Mouse (Mus musculus): Measurements from ENCODE around the gene Cacnb3. TPM values are rescaled to one million over a fixed set of nuclear protein-coding genes. Genes with fewer than 3 reads are reported as not detected.
A peak's percentile ranks its signal among the peaks of the same experiment; 100 is the strongest.

The Cacnb3 gene
- polyA plus RNA-seq, 1 experiment from 2014 or later: 113 TPM

- no peak overlapping the region for H3K27ac ChIP-seq
- H3K9me3 ChIP-seq (replicated peaks): no peaks in the 10 kb centered on the region
- no peak for ATAC-seq (ENCODE audit: low FRiP score)
- H3K27me3 ChIP-seq: no peaks in the 10 kb centered on the region
- H3K4me3 ChIP-seq: no peak overlapping the region
- peaks cover 98% of the 10 kb centered on the region for H3K36me3 ChIP-seq
- H3K4me2 ChIP-seq (replicated peaks): no peak overlapping the region
- H3K4me1 ChIP-seq: no peaks in the 10 kb centered on the region
- H3K9ac ChIP-seq: no peak overlapping the region
- WGBS: 91% methylated on average over 8 of the region's 8 CpGs
Observed at GRCm38 (mm10) chr15:98646737-98647136, 16.1 kb downstream of the Cacnb3 start.

DNA sequence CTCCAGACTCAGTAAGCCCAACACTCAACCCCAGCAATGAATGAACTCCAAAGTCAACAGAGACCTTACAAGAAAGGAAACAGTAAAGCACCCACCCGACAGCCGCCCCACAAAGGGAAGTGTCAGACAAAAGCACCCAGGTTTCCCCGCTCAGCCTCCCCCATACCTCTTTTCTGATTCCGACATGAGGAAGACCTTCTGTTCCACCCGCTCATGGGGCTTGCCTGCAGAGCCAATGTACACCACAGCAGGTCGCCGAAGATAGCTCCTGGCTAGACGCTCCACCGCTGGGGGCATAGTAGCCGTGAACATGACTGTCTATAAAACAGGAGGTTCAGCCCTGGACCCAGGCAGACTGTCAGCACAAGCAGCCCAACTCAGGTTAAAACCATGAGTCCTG lies 16.7 kb downstream of the Cacnb3 start:
- no peaks in the 10 kb centered on the region for H3K9me3 ChIP-seq (replicated peaks)
- H3K4me3 ChIP-seq: no peak overlapping the region
- H3K27ac ChIP-seq: no peak overlapping the region
- H3K36me3 ChIP-seq: peaks cover 98% of the 10 kb centered on the region
- no peak overlapping the region for H3K9ac ChIP-seq
- no peak for ATAC-seq (ENCODE audit: low FRiP score)
- 94% methylated on average over 10 of the region's 10 CpGs for WGBS
- no peaks in the 10 kb centered on the region for H3K27me3 ChIP-seq
- H3K4me2 ChIP-seq (replicated peaks): no peak overlapping the region
- no peaks in the 10 kb centered on the region for H3K4me1 ChIP-seq

DNA sequence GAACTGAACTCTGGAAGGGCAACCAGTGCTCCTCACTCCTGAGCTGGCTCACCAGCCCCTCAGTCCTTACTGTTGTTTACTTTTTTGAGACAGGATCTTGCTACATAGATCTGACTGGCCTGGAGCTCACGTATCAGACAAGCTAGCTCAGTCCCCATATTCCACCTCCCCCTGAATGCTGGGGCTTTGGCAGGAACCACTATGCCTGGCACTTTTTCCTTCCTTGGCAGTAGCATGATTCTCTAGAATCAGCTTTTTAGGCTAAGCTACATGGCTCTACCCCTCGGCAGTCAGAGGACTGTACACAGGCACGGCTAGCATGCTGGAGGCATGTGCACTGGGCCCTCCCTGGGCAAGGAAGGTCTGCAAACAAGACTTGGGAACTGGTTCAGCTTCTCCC lies 17.4 kb downstream of the Cacnb3 start:
- ATAC-seq (ENCODE audit: low FRiP score): no peak
- Histone ChIP-seq H3K36me3 (peaks cover 98% of the 10 kb centered on the region), H3K9ac (no peak overlapping the region), H3K27ac (no peak overlapping the region), H3K9me3 (replicated peaks) (no peaks in the 10 kb centered on the region), H3K4me1 (no peaks in the 10 kb centered on the region), H3K4me2 (replicated peaks) (no peak overlapping the region), H3K27me3 (no peaks in the 10 kb centered on the region), H3K4me3 (no peak overlapping the region)
- 99% methylated on average over 3 of the region's 3 CpGs for WGBS

- Histone ChIP-seq H3K4me2 (replicated peaks) (no peak overlapping the region), H3K9ac (no peak overlapping the region), H3K4me1 (no peaks in the 10 kb centered on the region), H3K27me3 (no peaks in the 10 kb centered on the region), H3K27ac (no peak overlapping the region), H3K4me3 (no peak overlapping the region), H3K9me3 (replicated peaks) (no peaks in the 10 kb centered on the region), H3K36me3 (peaks cover 96% of the 10 kb centered on the region)
- ATAC-seq (ENCODE audit: low FRiP score): no peak
- 94% methylated on average over 15 of the region's 15 CpGs for WGBS
Observed at GRCm38 (mm10) chr15:98651431-98651830, 20.8 kb downstream of the Cacnb3 start.

DNA sequence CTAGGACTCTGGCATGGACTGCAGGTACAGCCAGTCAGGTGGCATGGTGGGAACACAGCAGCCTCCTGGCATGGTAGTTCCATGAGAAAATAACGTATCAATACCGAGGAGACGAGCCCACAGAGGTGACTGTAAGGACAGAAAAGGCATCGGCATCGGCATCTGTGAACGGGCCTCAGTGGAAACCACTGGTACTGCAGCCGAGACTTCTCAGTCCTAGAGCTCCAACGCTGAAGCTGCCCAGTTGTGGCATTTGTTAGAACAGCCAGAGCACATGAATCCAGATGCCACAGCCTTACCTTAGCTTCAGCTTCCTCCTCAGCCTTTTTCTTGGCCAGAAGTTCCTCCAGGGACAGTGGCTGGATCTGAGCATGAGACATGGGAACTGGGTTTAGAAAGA lies 21.5 kb downstream of the Cacnb3 start:
- H3K9ac ChIP-seq: no peak overlapping the region
- H3K27ac ChIP-seq: no peak overlapping the region
- ATAC-seq (ENCODE audit: low FRiP score): no peak
- no peak overlapping the region for H3K4me3 ChIP-seq
- no peaks in the 10 kb centered on the region for H3K4me1 ChIP-seq
- H3K4me2 ChIP-seq (replicated peaks): no peak overlapping the region
- H3K9me3 ChIP-seq (replicated peaks): no peaks in the 10 kb centered on the region
- 93% methylated on average over 8 of the region's 8 CpGs for WGBS
- peaks cover 96% of the 10 kb centered on the region for H3K36me3 ChIP-seq
- no peaks in the 10 kb centered on the region for H3K27me3 ChIP-seq

DNA sequence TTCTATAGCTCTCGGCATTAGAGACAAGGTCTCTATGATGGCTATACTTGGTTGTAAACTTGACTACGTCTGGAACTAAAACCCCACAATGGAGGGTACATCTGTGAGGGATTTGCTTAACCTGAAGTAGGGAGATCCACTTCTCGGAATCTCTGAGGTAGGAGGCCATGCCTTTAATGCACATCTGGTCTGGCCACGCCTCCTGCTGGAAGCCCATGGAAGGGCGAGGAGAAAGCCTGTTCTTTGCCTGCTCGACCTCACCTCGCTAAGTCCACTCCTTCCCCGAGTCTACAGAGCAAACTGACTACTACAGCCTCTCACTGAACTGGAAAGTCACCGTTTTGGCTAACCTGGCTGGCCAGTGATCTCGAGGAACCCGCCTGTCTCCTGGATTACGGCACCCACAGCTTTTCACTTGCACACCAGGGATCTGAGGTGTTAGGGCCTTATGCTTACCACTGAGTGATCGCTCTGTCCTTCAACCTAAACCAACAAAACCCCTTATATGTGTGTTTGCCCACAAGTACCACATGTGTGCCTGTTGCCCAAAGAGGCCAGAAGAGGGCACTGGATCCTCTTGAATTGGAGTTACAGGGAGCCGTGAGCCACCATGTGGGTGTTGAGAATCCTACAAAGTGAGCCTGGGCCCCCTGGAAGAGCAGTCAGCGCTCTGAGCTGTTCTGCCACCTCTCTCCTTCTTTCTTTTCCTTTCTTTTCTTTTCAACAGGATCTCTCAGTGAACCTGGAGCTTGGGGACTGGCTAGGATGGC lies 26.5 kb downstream of the Cacnb3 start:
- H3K27me3 ChIP-seq: no peaks in the 10 kb centered on the region
- H3K9ac ChIP-seq: no peak overlapping the region
- no peak overlapping the region for H3K27ac ChIP-seq
- WGBS: 87% methylated on average over 15 of the region's 15 CpGs
- H3K9me3 ChIP-seq (replicated peaks): no peaks in the 10 kb centered on the region
- no peak overlapping the region for H3K4me3 ChIP-seq
- no peak overlapping the region for H3K4me2 ChIP-seq (replicated peaks)
- peaks cover 12% of the 10 kb centered on the region for H3K4me1 ChIP-seq
- peaks cover 64% of the 10 kb centered on the region for H3K36me3 ChIP-seq
- ATAC-seq (ENCODE audit: low FRiP score): no peak

DNA sequence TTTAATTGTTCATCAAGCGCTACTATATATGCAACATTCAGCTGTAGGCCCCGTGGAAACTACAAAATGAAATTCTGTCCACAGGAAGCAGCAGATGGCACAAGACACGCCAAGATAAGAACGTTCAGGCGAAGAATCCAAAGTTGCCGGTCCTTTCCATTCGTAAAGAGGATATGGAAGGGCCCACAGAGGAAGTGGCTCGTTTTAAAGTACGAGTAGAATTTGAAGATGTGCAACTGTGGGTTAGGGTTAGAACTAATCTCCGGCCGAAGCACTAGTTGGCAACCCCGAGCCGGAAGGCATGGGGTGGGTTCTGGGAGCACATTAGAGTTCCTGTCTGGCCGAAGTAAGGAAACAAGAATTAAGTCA lies 31.5 kb downstream of the Cacnb3 start:
- Histone ChIP-seq H3K36me3 (peaks cover 18% of the 10 kb centered on the region), H3K4me1 (peaks cover 12% of the 10 kb centered on the region), H3K27ac (peak overlapping the region; percentile 87), H3K4me3 (peak overlapping the region; percentile 69), H3K9ac (peak overlapping the region; percentile 83), H3K4me2 (replicated peaks) (peak overlapping the region; percentile 79), H3K9me3 (replicated peaks) (no peaks in the 10 kb centered on the region), H3K27me3 (no peaks in the 10 kb centered on the region)
- 1% methylated on average over 14 of the region's 14 CpGs for WGBS
- ATAC-seq (ENCODE audit: low FRiP score): no peak; the same call in 1 of the 2 replicates

DNA sequence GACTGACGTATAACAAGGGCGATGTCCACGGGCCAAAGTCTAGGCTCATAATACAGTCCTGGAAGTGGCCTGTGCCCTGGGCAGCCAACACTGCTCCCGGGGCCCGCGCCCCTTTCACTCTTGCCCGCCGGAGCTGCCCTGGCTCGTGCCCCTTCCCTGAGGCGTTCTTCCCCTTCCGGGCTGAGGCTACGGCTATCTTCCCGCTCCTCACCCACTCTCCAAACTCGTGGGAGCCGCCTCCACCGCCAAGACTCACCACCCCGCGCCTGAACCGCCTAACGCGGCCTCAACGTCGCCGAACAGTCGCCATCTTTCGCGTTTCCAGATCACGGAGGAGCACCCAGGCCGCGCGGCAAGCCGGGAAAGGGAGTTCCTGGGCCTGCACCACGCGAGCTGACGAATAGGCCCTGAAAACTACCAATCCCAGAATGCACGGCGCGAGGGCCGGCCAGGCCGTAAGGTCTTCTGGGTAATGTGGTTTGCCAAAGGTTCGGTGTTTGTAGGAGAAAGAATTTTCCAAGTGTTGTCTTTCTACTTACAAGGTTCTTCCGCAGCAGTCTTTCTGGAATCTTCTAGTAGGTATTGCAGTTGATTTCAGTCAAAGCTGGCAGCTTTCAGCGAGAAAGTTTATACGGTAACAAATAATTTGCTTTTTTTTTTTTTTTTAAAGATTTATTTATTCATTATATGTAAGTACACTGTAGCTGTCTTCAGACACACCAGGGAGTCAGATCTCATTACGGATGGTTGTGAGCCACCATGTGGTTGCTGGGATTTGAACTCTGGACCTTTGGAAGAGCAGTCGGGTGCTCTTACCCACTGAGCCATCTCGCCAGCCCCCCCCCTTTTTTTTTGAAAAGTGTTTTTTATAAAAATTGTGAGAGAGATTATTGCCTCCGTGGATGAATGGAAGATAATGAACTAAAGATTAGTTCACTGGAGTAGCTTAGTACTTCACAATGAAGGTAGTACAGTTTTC lies 32.2 kb downstream of the Cacnb3 start, which contains the start of gene Ddx23:
Gene Ddx23, minus strand, starts transcription at position 328 of the 979 bp plus-strand sequence.
- ATAC-seq (ENCODE audit: low FRiP score): peak; percentile 95
- H3K9me3 ChIP-seq (replicated peaks): no peaks in the 10 kb centered on the region
- 5% methylated on average over 48 of the region's 48 CpGs for WGBS
- H3K9ac ChIP-seq: peak within 1 kb of the TSS; percentile 83
- no peaks in the 10 kb centered on the region for H3K27me3 ChIP-seq
- H3K36me3 ChIP-seq: peaks cover 11% of the 10 kb centered on the region
- H3K4me1 ChIP-seq: peaks cover 12% of the 10 kb centered on the region
- peak within 1 kb of the TSS; percentile 69 for H3K4me3 ChIP-seq
- peak within 1 kb of the TSS; percentile 79 for H3K4me2 ChIP-seq (replicated peaks)
- H3K27ac ChIP-seq: peak within 1 kb of the TSS; percentile 87

- no peaks in the 10 kb centered on the region for H3K9me3 ChIP-seq (replicated peaks)
- no peaks in the 10 kb centered on the region for H3K36me3 ChIP-seq
- no peak overlapping the region for H3K9ac ChIP-seq
- no peak for ATAC-seq (ENCODE audit: low FRiP score)
- no peak overlapping the region for H3K4me3 ChIP-seq
- 81% methylated on average over 11 of the region's 11 CpGs for WGBS
- no peaks in the 10 kb centered on the region for H3K27me3 ChIP-seq
- H3K4me2 ChIP-seq (replicated peaks): no peak overlapping the region
- peaks cover 12% of the 10 kb centered on the region for H3K4me1 ChIP-seq
- no peak overlapping the region for H3K27ac ChIP-seq
Observed at GRCm38 (mm10) chr15:98664042-98664907, 33.6 kb downstream of the Cacnb3 start.

DNA sequence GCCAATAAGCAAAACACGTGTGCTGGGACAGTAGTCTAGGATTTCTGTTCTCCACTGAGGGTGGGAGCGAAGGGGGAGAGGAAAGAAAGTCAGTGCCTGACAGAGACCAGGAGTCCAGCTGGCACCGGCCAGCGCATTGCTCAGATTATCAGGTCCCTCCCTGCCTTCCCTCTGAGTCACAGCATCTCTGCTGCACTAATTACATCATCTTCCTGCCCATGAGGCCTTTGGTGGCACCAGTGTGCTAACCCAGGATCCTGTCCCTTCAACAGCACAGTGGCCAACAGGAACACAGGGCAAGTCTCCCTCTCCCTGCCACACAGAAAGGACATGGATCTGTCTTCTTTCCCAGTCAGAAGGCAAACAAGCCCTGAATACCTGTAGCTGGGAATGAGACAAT lies 42.0 kb downstream of the Cacnb3 start:
- ATAC-seq (ENCODE audit: low FRiP score): no peak
- H3K9ac ChIP-seq: no peak overlapping the region
- H3K4me1 ChIP-seq: peaks cover 43% of the 10 kb centered on the region
- H3K27me3 ChIP-seq: peaks cover 34% of the 10 kb centered on the region
- H3K27ac ChIP-seq: no peak overlapping the region; the same call in 1 of the 2 replicates
- H3K9me3 ChIP-seq (replicated peaks): no peaks in the 10 kb centered on the region
- no peak overlapping the region for H3K4me3 ChIP-seq
- WGBS: 83% methylated on average over 4 of the region's 4 CpGs
- no peak overlapping the region for H3K4me2 ChIP-seq (replicated peaks)
- H3K36me3 ChIP-seq: 0 out of 2 replicates have a peak, but pooled peaks cover 4% of the 10 kb centered on the region

DNA sequence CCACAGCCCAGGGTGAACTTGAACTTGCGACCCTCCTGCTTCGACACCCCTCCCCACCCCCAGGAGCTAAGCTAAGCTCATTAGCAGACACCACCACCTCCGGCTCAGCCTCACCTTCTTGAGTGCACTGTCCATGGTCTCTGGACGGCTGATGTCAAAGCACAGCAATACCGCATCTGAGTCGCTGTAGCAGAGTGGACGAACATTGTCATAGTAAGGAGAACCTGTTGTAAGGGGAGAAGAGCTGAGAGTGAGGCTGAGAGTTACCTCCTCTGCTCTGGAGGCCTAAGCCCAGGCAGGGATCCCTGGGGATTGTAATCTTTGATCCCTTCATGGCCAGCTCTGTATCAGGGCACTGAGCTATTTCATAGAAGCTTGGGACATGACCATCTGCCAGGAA lies 43.1 kb downstream of the Cacnb3 start:
- Histone ChIP-seq H3K4me3 (no peak overlapping the region), H3K4me1 (peaks cover 45% of the 10 kb centered on the region), H3K4me2 (replicated peaks) (peak overlapping the region; percentile 85)

More for the DNA sequence above, 43.1 kb downstream of the Cacnb3 start:
- Histone ChIP-seq H3K9ac (no peak overlapping the region), H3K27ac (peak overlapping the region; percentile 75; the same call in 1 of the 2 replicates), H3K27me3 (peaks cover 34% of the 10 kb centered on the region), H3K36me3 (0 out of 2 replicates have a peak, but pooled peaks cover 4% of the 10 kb centered on the region), H3K9me3 (replicated peaks) (no peaks in the 10 kb centered on the region)
- WGBS: 80% methylated on average over 7 of the region's 7 CpGs
- no peak for ATAC-seq (ENCODE audit: low FRiP score)
